Comparison of ENCODE assay signal across 19 mouse cellular contexts in genomic region chr11:53342711-53343110, GRCm38 (mm10). TPM values are rescaled to one million over a fixed set of nuclear protein-coding genes. Genes with fewer than 3 reads are reported as not detected.
A peak's percentile ranks its signal among the peaks of the same experiment; 100 is the strongest.
DNase-seq lines count a peak whose midpoint lies in the region; ATAC-seq and TF ChIP-seq lines count a peak whose summit lies in the region.
"Had no signal": no experiment of that assay in that cellular context is flagged by ENCODE, and none has a peak within 500 bp of the region (broad histone marks: within the 10 kb centered on the region; RNA-seq: fewer than 3 reads in every experiment).

No protein-coding gene starts in this region.

- H3K36me3 ChIP-seq in heart, embryonic 11.5 days (ENCODE audit: control insufficient read depth, insufficient read depth, low read length): no peaks in the 10 kb centered on the region
- H3K36me3 ChIP-seq in spleen, adult 2 months (ENCODE audit: control insufficient read depth, insufficient read depth, low read length): no peaks in the 10 kb centered on the region
- no peaks in the 10 kb centered on the region for H3K36me3 ChIP-seq in neural tube, embryonic 15.5 days
- H3K36me3 ChIP-seq: embryonic facial prominence, embryonic 13.5 days; forebrain, embryonic 12.5 days; hindbrain, embryonic 10.5 days had no signal

- peaks cover 9% of the 10 kb centered on the region for H3K4me1 ChIP-seq in heart, embryonic 11.5 days (ENCODE audit: control insufficient read depth, insufficient read depth, low read length)
- H3K4me1 ChIP-seq in spleen, adult 2 months (ENCODE audit: control insufficient read depth, insufficient read depth, insufficient read length): peaks cover 15% of the 10 kb centered on the region; the same call in 1 of the 2 replicates
- no peaks in the 10 kb centered on the region for H3K4me1 ChIP-seq in neural tube, embryonic 15.5 days
- H3K4me1 ChIP-seq: embryonic facial prominence, embryonic 13.5 days; forebrain, embryonic 12.5 days had no signal

- TF ChIP-seq POLR2A in spleen, adult 2 months (IDR thresholded peaks at IDR 0.05; ENCODE audit: low read depth, low read length): no peak

- no peak overlapping the region for H3K4me2 ChIP-seq in heart, embryonic 11.5 days
- H3K4me2 ChIP-seq in neural tube, embryonic 15.5 days: no peak overlapping the region
- H3K4me2 ChIP-seq: embryonic facial prominence, embryonic 13.5 days; forebrain, embryonic 12.5 days; hindbrain, embryonic 14.5 days had no signal

- no peak for ATAC-seq in heart, embryonic 11.5 days (replicated peaks; ENCODE audit: insufficient number of reproducible peaks, low FRiP score, low TSS enrichment)
- peak; percentile 59 for ATAC-seq in common myeloid progenitor, adult 5-6 weeks (replicated peaks; ENCODE audit: low read depth, poor library complexity, severe bottlenecking)
- ATAC-seq in neutrophil, adult 5-6 weeks (ENCODE audit: extremely low read depth, insufficient number of reproducible peaks, low FRiP score, poor library complexity, severe bottlenecking): peak; percentile 91
- ATAC-seq in neural tube, embryonic 15.5 days (ENCODE audit: low FRiP score): no peak
- ATAC-seq: forebrain, embryonic 16.5 days had no signal

- no peak overlapping the region for H3K9ac ChIP-seq in heart, embryonic 11.5 days (ENCODE audit: low read depth, low read length)
- no peak overlapping the region for H3K9ac ChIP-seq in neural tube, embryonic 15.5 days (replicated peaks)
- H3K9ac ChIP-seq: embryonic facial prominence, embryonic 13.5 days; forebrain, embryonic 12.5 days; hindbrain, embryonic 14.5 days had no signal

- TF ChIP-seq CTCF in spleen, adult 2 months (IDR thresholded peaks at IDR 0.05; ENCODE audit: extremely low read depth, insufficient read depth, insufficient read length, insufficient replicate concordance): no peak

- H3K9me3 ChIP-seq in heart, embryonic 11.5 days (replicated peaks; ENCODE audit: control insufficient read depth, low read length): no peaks in the 10 kb centered on the region
- H3K9me3 ChIP-seq in neural tube, embryonic 15.5 days (replicated peaks): no peaks in the 10 kb centered on the region
- H3K9me3 ChIP-seq: embryonic facial prominence, embryonic 13.5 days; forebrain, embryonic 12.5 days; hindbrain, embryonic 10.5 days had no signal

- no peaks in the 10 kb centered on the region for H3K27me3 ChIP-seq in heart, embryonic 11.5 days (ENCODE audit: control insufficient read depth, insufficient read depth, low read length)
- H3K27me3 ChIP-seq in spleen, adult 2 months (ENCODE audit: control insufficient read depth, insufficient read depth, low read length): no peaks in the 10 kb centered on the region
- no peaks in the 10 kb centered on the region for H3K27me3 ChIP-seq in neural tube, embryonic 15.5 days (replicated peaks)
- H3K27me3 ChIP-seq: embryonic facial prominence, embryonic 13.5 days; forebrain, embryonic 12.5 days had no signal

- 50% methylated on average over 5 of the region's 5 CpGs for whole genome bisulfite sequencing in heart, embryonic 11.5 days (ENCODE audit: insufficient replicate concordance)
- WGBS in spleen, adult 2 months: 17% methylated on average over 5 of the region's 5 CpGs
- 64% methylated on average over 5 of the region's 5 CpGs for WGBS in neural tube, embryonic 15.5 days

- DNase-seq in heart, adult 11 months: peak; percentile 64
- peak; percentile 43 to 49 for DNase-seq in spleen, adult 2 months (ENCODE audit: low read depth in 1 of 2, low spot score in 2 of 2)
- DNase-seq in spleen, postnatal 4 days (ENCODE audit: low spot score in 2 of 2): no peak
- DNase-seq in lung, postnatal 36 days: no peak
- DNase-seq: adrenal gland, postnatal 10 days; cerebellum, adult 11 months; cerebellum, adult 9-10 months; cerebellum, postnatal 25 days; gastrocnemius, postnatal 10 days; heart, postnatal 10 days had no signal

- H3K27ac ChIP-seq in heart, embryonic 11.5 days (ENCODE audit: low read depth, low read length): no peak overlapping the region
- peak overlapping the region; percentile 70; the same call in 1 of the 2 replicates for H3K27ac ChIP-seq in spleen, adult 2 months (ENCODE audit: insufficient read depth, low read length)
- H3K27ac ChIP-seq in neural tube, embryonic 15.5 days (replicated peaks): no peak overlapping the region
- H3K27ac ChIP-seq: embryonic facial prominence, embryonic 13.5 days; forebrain, embryonic 12.5 days; hindbrain, embryonic 10.5 days; hindbrain, embryonic 14.5 days had no signal

- H3K4me3 ChIP-seq in heart, embryonic 11.5 days (ENCODE audit: low read depth, low read length): no peak overlapping the region
- H3K4me3 ChIP-seq in spleen, adult 2 months (ENCODE audit: extremely low read depth, insufficient read depth, insufficient read length): no peak overlapping the region
- H3K4me3 ChIP-seq in neural tube, embryonic 15.5 days (replicated peaks): no peak overlapping the region
- H3K4me3 ChIP-seq: embryonic facial prominence, embryonic 13.5 days; forebrain, embryonic 12.5 days; hindbrain, embryonic 10.5 days had no signal

RNA-seq across cellular contexts. Expression of gene Aff4, which starts 7.9 kb away (rescaled TPM):
- 29.3 and 54.4 TPM in 2 replicates for polyA plus RNA-seq in heart, embryonic 11.5 days (2014; fragmentation: Nextera tagmentation; extraction: Ambion mirVana)
- 7.9 and 8.9 TPM in 2 replicates for polyA plus RNA-seq in spleen, adult 2 months (2012; rRNA removed)
- 65.0 and 90.0 TPM in 2 replicates for total RNA-seq in common myeloid progenitor, adult 5-6 weeks (2017)
- 183 and 186 TPM in 2 replicates for total RNA-seq in neutrophil, adult 5-6 weeks (2017)
- 35.5 and 40.1 TPM in 2 replicates for polyA plus RNA-seq in neural tube, embryonic 15.5 days (2015; fragmentation: Nextera tagmentation; extraction: Ambion mirVana)

RNA-seq across cellular contexts. Expression of gene Zcchc10, which starts 18.2 kb away (rescaled TPM):
- polyA plus RNA-seq in heart, embryonic 11.5 days (2014; fragmentation: Nextera tagmentation; extraction: Ambion mirVana): 21.3 and 24.9 TPM in 2 replicates
- polyA plus RNA-seq in spleen, adult 2 months (2012; rRNA removed): 3.4 and 4.4 TPM in 2 replicates
- total RNA-seq in common myeloid progenitor, adult 5-6 weeks (2017): 9.6 and 22.0 TPM in 2 replicates
- 4.7 and 7.3 TPM in 2 replicates for total RNA-seq in neutrophil, adult 5-6 weeks (2017)
- 15.3 and 15.7 TPM in 2 replicates for polyA plus RNA-seq in neural tube, embryonic 15.5 days (2015; fragmentation: Nextera tagmentation; extraction: Ambion mirVana)

RNA-seq across cellular contexts. Expression of gene Hspa4, which starts 42.5 kb away (rescaled TPM):
- 84.1 and 101 TPM in 2 replicates for polyA plus RNA-seq in heart, embryonic 11.5 days (2014; fragmentation: Nextera tagmentation; extraction: Ambion mirVana)
- polyA plus RNA-seq in spleen, adult 2 months (2012; rRNA removed): 12.7 and 18.7 TPM in 2 replicates
- total RNA-seq in common myeloid progenitor, adult 5-6 weeks (2017): 558 and 573 TPM in 2 replicates
- total RNA-seq in neutrophil, adult 5-6 weeks (2017): 190 and 223 TPM in 2 replicates
- 43.5 and 54.6 TPM in 2 replicates for polyA plus RNA-seq in neural tube, embryonic 15.5 days (2015; fragmentation: Nextera tagmentation; extraction: Ambion mirVana)

Comparison
In these comparisons a context has a peak if more than half of its experiments do, and no peak if none do; other contexts are left out.
1. DNase-seq: peak in heart, adult 11 months (single experiment) and spleen, adult 2 months (2 of 2); none in spleen, postnatal 4 days (0 of 2) and lung, postnatal 36 days (single experiment).
2. ATAC-seq: peak in common myeloid progenitor, adult 5-6 weeks (single experiment) and neutrophil, adult 5-6 weeks (single experiment); none in heart, embryonic 11.5 days (single experiment) and neural tube, embryonic 15.5 days (single experiment).